In genomic region chr2:26299336-26299735, GRCm38 (mm10) we compare ENCODE assay signal across 10 mouse cellular contexts. TPM values are rescaled to one million over a fixed set of nuclear protein-coding genes. Genes with fewer than 3 reads are reported as not detected.
DNase-seq lines count a peak whose midpoint lies in the region; ATAC-seq lines count a peak whose summit lies in the region.
"Had no signal": no experiment of that assay in that cellular context is flagged by ENCODE, and none has a peak within 500 bp of the region (broad histone marks: within the 10 kb centered on the region; RNA-seq: fewer than 3 reads in every experiment).

No protein-coding gene starts in this region.

- no peaks in the 10 kb centered on the region for H3K36me3 ChIP-seq in heart, embryonic 15.5 days
- no peaks in the 10 kb centered on the region for H3K36me3 ChIP-seq in heart, embryonic 11.5 days (ENCODE audit: control insufficient read depth, insufficient read depth, low read length)
- H3K36me3 ChIP-seq in hindbrain, embryonic 12.5 days: no peaks in the 10 kb centered on the region
- no peaks in the 10 kb centered on the region for H3K36me3 ChIP-seq in neural tube, embryonic 15.5 days

- no peak for ATAC-seq in heart, embryonic 15.5 days (replicated peaks; ENCODE audit: insufficient number of reproducible peaks, insufficient read depth, low FRiP score, low read depth)
- no peak for ATAC-seq in heart, embryonic 11.5 days (replicated peaks; ENCODE audit: insufficient number of reproducible peaks, low FRiP score, low TSS enrichment)
- no peak for ATAC-seq in hindbrain, embryonic 12.5 days (ENCODE audit: low FRiP score)
- no peak for ATAC-seq in neural tube, embryonic 15.5 days (ENCODE audit: low FRiP score)
- no peak for ATAC-seq in inflammation-experienced regulatory T-cells, adult 6 months

- no peaks in the 10 kb centered on the region for H3K27me3 ChIP-seq in heart, embryonic 15.5 days
- H3K27me3 ChIP-seq in heart, embryonic 11.5 days (ENCODE audit: control insufficient read depth, insufficient read depth, low read length): 0 out of 2 replicates have a peak, but pooled peaks cover 2% of the 10 kb centered on the region
- no peaks in the 10 kb centered on the region for H3K27me3 ChIP-seq in hindbrain, embryonic 12.5 days
- H3K27me3 ChIP-seq in neural tube, embryonic 15.5 days (replicated peaks): no peaks in the 10 kb centered on the region

- no peaks in the 10 kb centered on the region for H3K9me3 ChIP-seq in heart, embryonic 15.5 days (replicated peaks)
- no peaks in the 10 kb centered on the region for H3K9me3 ChIP-seq in heart, embryonic 11.5 days (replicated peaks; ENCODE audit: control insufficient read depth, low read length)
- H3K9me3 ChIP-seq in hindbrain, embryonic 12.5 days (replicated peaks): no peaks in the 10 kb centered on the region
- H3K9me3 ChIP-seq in neural tube, embryonic 15.5 days (replicated peaks): no peaks in the 10 kb centered on the region

- H3K4me1 ChIP-seq in heart, embryonic 15.5 days (replicated peaks): peaks cover 44% of the 10 kb centered on the region
- H3K4me1 ChIP-seq in heart, embryonic 11.5 days (ENCODE audit: control insufficient read depth, insufficient read depth, low read length): peaks cover 42% of the 10 kb centered on the region
- peaks cover 47% of the 10 kb centered on the region for H3K4me1 ChIP-seq in hindbrain, embryonic 12.5 days
- H3K4me1 ChIP-seq in neural tube, embryonic 15.5 days: peaks cover 45% of the 10 kb centered on the region

- peak; percentile 80 for DNase-seq in cerebellum, postnatal 14 days
- no peak for DNase-seq in liver
- DNase-seq in adrenal gland, postnatal 10 days: no peak
- DNase-seq: gastrocnemius, postnatal 36 days had no signal

- 52% methylated on average over 7 of the region's 7 CpGs for WGBS in heart, embryonic 15.5 days
- 60% methylated on average over 7 of the region's 7 CpGs for WGBS in heart, embryonic 11.5 days (ENCODE audit: insufficient replicate concordance)
- WGBS in hindbrain, embryonic 12.5 days: 34% methylated on average over 7 of the region's 7 CpGs
- 36% methylated on average over 7 of the region's 7 CpGs for WGBS in neural tube, embryonic 15.5 days

- H3K4me2 ChIP-seq in heart, embryonic 15.5 days: no peak overlapping the region
- H3K4me2 ChIP-seq in heart, embryonic 11.5 days: no peak overlapping the region
- H3K4me2 ChIP-seq in hindbrain, embryonic 12.5 days (replicated peaks): peak overlapping the region; percentile 33; the same call in 1 of the 2 replicates
- no peak overlapping the region for H3K4me2 ChIP-seq in neural tube, embryonic 15.5 days

- 0 out of 2 replicates have a peak overlapping the region, but pooled peaks have one; percentile 48 for H3K27ac ChIP-seq in heart, embryonic 15.5 days
- H3K27ac ChIP-seq in heart, embryonic 11.5 days (ENCODE audit: low read depth, low read length): no peak overlapping the region
- H3K27ac ChIP-seq in hindbrain, embryonic 12.5 days: peak overlapping the region; percentile 88
- H3K27ac ChIP-seq in neural tube, embryonic 15.5 days (replicated peaks): peak overlapping the region; percentile 75

- no peak overlapping the region for H3K4me3 ChIP-seq in heart, embryonic 15.5 days
- H3K4me3 ChIP-seq in heart, embryonic 11.5 days (ENCODE audit: low read depth, low read length): no peak overlapping the region
- H3K4me3 ChIP-seq in hindbrain, embryonic 12.5 days: no peak overlapping the region
- H3K4me3 ChIP-seq in neural tube, embryonic 15.5 days (replicated peaks): no peak overlapping the region

- no peak overlapping the region for H3K9ac ChIP-seq in heart, embryonic 15.5 days
- no peak overlapping the region for H3K9ac ChIP-seq in heart, embryonic 11.5 days (ENCODE audit: low read depth, low read length)
- H3K9ac ChIP-seq in hindbrain, embryonic 12.5 days: peak overlapping the region; percentile 33; the same call in 1 of the 2 replicates
- H3K9ac ChIP-seq in neural tube, embryonic 15.5 days (replicated peaks): no peak overlapping the region

RNA-seq across cellular contexts. Expression of gene Ccdc187, which starts 5.0 kb away (rescaled TPM):
- polyA plus RNA-seq in heart, embryonic 15.5 days (2015; fragmentation: Nextera tagmentation; extraction: Ambion mirVana): 0.08 and 0.15 TPM in 2 replicates
- polyA plus RNA-seq in heart, embryonic 11.5 days (2014; fragmentation: Nextera tagmentation; extraction: Ambion mirVana): 0.09 TPM in 1 of 2 replicates, not detected in the other
- 0.31 and 0.37 TPM in 2 replicates for polyA plus RNA-seq in hindbrain, embryonic 12.5 days (2016; fragmentation: Nextera tagmentation; extraction: Ambion mirVana)
- 0.03 and 0.11 TPM in 2 replicates for polyA plus RNA-seq in neural tube, embryonic 15.5 days (2015; fragmentation: Nextera tagmentation; extraction: Ambion mirVana)
- polyA plus RNA-seq in inflammation-experienced regulatory T-cells, adult 6 months (2017; shearing (Covaris generic)): under 1 TPM in 1 of 3 experiments, not detected in 2; 0.04 TPM
- total RNA-seq in adrenal gland, postnatal 10 days (2021): 1 to 10 TPM in 1 of 2 experiments, under 1 TPM in 1; 0.81 to 1.5 TPM
- total RNA-seq: common myeloid progenitor, adult 5-6 weeks had no signal

RNA-seq across cellular contexts. Expression of gene Gpsm1, which starts 16.0 kb away (rescaled TPM):
- 64.4 and 71.6 TPM in 2 replicates for polyA plus RNA-seq in heart, embryonic 15.5 days (2015; fragmentation: Nextera tagmentation; extraction: Ambion mirVana)
- 21.4 and 30.2 TPM in 2 replicates for polyA plus RNA-seq in heart, embryonic 11.5 days (2014; fragmentation: Nextera tagmentation; extraction: Ambion mirVana)
- 125 and 133 TPM in 2 replicates for polyA plus RNA-seq in hindbrain, embryonic 12.5 days (2016; fragmentation: Nextera tagmentation; extraction: Ambion mirVana)
- polyA plus RNA-seq in neural tube, embryonic 15.5 days (2015; fragmentation: Nextera tagmentation; extraction: Ambion mirVana): 130 and 158 TPM in 2 replicates
- polyA plus RNA-seq in inflammation-experienced regulatory T-cells, adult 6 months (2017; shearing (Covaris generic)): 1 to 10 TPM; 3.8 to 5.0 (median 5.0) TPM
- total RNA-seq in adrenal gland, postnatal 10 days (2021): 10 to 100 TPM; 15.7 to 19.3 TPM

RNA-seq across cellular contexts. Expression of gene Dnlz, which starts 52.6 kb away (rescaled TPM):
- 22.1 and 27.9 TPM in 2 replicates for polyA plus RNA-seq in heart, embryonic 15.5 days (2015; fragmentation: Nextera tagmentation; extraction: Ambion mirVana)
- 26.3 and 28.0 TPM in 2 replicates for polyA plus RNA-seq in heart, embryonic 11.5 days (2014; fragmentation: Nextera tagmentation; extraction: Ambion mirVana)
- 33.2 and 34.7 TPM in 2 replicates for polyA plus RNA-seq in hindbrain, embryonic 12.5 days (2016; fragmentation: Nextera tagmentation; extraction: Ambion mirVana)
- 29.8 and 33.4 TPM in 2 replicates for polyA plus RNA-seq in neural tube, embryonic 15.5 days (2015; fragmentation: Nextera tagmentation; extraction: Ambion mirVana)
- 1 to 10 TPM; 7.6 to 8.7 (median 7.6) TPM for polyA plus RNA-seq in inflammation-experienced regulatory T-cells, adult 6 months (2017; shearing (Covaris generic))
- total RNA-seq in adrenal gland, postnatal 10 days (2021): 10 to 100 TPM; 18.5 to 20.2 TPM

Comparison
In these comparisons a context has a peak if more than half of its experiments do, and no peak if none do; other contexts are left out.
1. DNase-seq: peak in cerebellum, postnatal 14 days (2 of 2); none in liver (single experiment) and adrenal gland, postnatal 10 days (single experiment).